Mouse (Mus musculus): Measurements from ENCODE around the gene Usp48. TPM values are rescaled to one million over a fixed set of nuclear protein-coding genes. Genes with fewer than 3 reads are reported as not detected.

Usp48 gene
- polyA plus RNA-seq, 1 experiment: 14.6 TPM

- Histone ChIP-seq H3K4me3 (ENCODE audit: insufficient read depth, poor library complexity, severe bottlenecking) (no peak overlapping the region), H3K27me3 (ENCODE audit: control insufficient read depth, insufficient read depth, insufficient read length) (no peaks in the 10 kb centered on the region), H3K79me3 (ENCODE audit: low read depth) (no peaks in the 10 kb centered on the region), H3K36me3 (ENCODE audit: control insufficient read depth, insufficient read depth) (peaks cover 75% of the 10 kb centered on the region), H3ac (ENCODE audit: control insufficient read depth, insufficient read length, low read depth) (no peak overlapping the region), H3K79me2 (ENCODE audit: control insufficient read depth, insufficient read depth) (no peaks in the 10 kb centered on the region)
- no peak for TF ChIP-seq MYOD1 (IDR thresholded peaks at IDR 0.05; ENCODE audit: control insufficient read depth, insufficient read length, low read depth)
- no peak for TF ChIP-seq MAX (IDR thresholded peaks at IDR 0.05)
- TF ChIP-seq CEBPB (IDR thresholded peaks at IDR 0.05; ENCODE audit: low read depth): no peak
- TF ChIP-seq CTCF (IDR thresholded peaks at IDR 0.05; ENCODE audit: control insufficient read depth, insufficient read depth, insufficient read length): no peak
- TF ChIP-seq USF1 (IDR thresholded peaks at IDR 0.05; ENCODE audit: low read depth): no peak
- TF ChIP-seq FOSL1 (IDR thresholded peaks at IDR 0.05; ENCODE audit: insufficient read depth, low read length, poor library complexity, severe bottlenecking): no peak
- TF ChIP-seq MYOG (IDR thresholded peaks at IDR 0.05; ENCODE audit: control insufficient read depth, extremely low read depth, insufficient read length): no peak
Observed at GRCm38 (mm10) chr4:137630153-137630552, 36.6 kb downstream of the Usp48 start.

- Histone ChIP-seq H3K79me3 (ENCODE audit: low read depth) (no peaks in the 10 kb centered on the region), H3K4me3 (ENCODE audit: insufficient read depth, poor library complexity, severe bottlenecking) (no peak overlapping the region), H3K79me2 (ENCODE audit: control insufficient read depth, insufficient read depth) (no peaks in the 10 kb centered on the region), H3K27me3 (ENCODE audit: control insufficient read depth, insufficient read depth, insufficient read length) (no peaks in the 10 kb centered on the region), H3ac (ENCODE audit: control insufficient read depth, insufficient read length, low read depth) (no peak overlapping the region), H3K36me3 (ENCODE audit: control insufficient read depth, insufficient read depth) (peaks cover 74% of the 10 kb centered on the region)
- TF ChIP-seq FOSL1 (IDR thresholded peaks at IDR 0.05; ENCODE audit: insufficient read depth, low read length, poor library complexity, severe bottlenecking) (no peak), MYOG (IDR thresholded peaks at IDR 0.05; ENCODE audit: control insufficient read depth, extremely low read depth, insufficient read length) (no peak), CTCF (IDR thresholded peaks at IDR 0.05; ENCODE audit: control insufficient read depth, insufficient read depth, insufficient read length) (no peak), MAX (IDR thresholded peaks at IDR 0.05) (no peak), MYOD1 (IDR thresholded peaks at IDR 0.05; ENCODE audit: control insufficient read depth, insufficient read length, low read depth) (no peak), CEBPB (IDR thresholded peaks at IDR 0.05; ENCODE audit: low read depth) (no peak), USF1 (IDR thresholded peaks at IDR 0.05; ENCODE audit: low read depth) (no peak)
Observed at GRCm38 (mm10) chr4:137631596-137631995, 38.0 kb downstream of the Usp48 start.

GRCm38 (mm10) chr4:137633394-137633793, 39.8 kb downstream of the Usp48 start:
- Histone ChIP-seq H3K4me3 (ENCODE audit: insufficient read depth, poor library complexity, severe bottlenecking) (no peak overlapping the region), H3K79me2 (ENCODE audit: control insufficient read depth, insufficient read depth) (no peaks in the 10 kb centered on the region), H3K79me3 (ENCODE audit: low read depth) (no peaks in the 10 kb centered on the region), H3ac (ENCODE audit: control insufficient read depth, insufficient read length, low read depth) (no peak overlapping the region), H3K27me3 (ENCODE audit: control insufficient read depth, insufficient read depth, insufficient read length) (no peaks in the 10 kb centered on the region), H3K36me3 (ENCODE audit: control insufficient read depth, insufficient read depth) (peaks cover 71% of the 10 kb centered on the region)
- TF ChIP-seq USF1 (IDR thresholded peaks at IDR 0.05; ENCODE audit: low read depth): no peak
- no peak for TF ChIP-seq MYOG (IDR thresholded peaks at IDR 0.05; ENCODE audit: control insufficient read depth, extremely low read depth, insufficient read length)
- TF ChIP-seq CEBPB (IDR thresholded peaks at IDR 0.05; ENCODE audit: low read depth): no peak
- TF ChIP-seq MYOD1 (IDR thresholded peaks at IDR 0.05; ENCODE audit: control insufficient read depth, insufficient read length, low read depth): no peak
- no peak for TF ChIP-seq FOSL1 (IDR thresholded peaks at IDR 0.05; ENCODE audit: insufficient read depth, low read length, poor library complexity, severe bottlenecking)
- TF ChIP-seq MAX (IDR thresholded peaks at IDR 0.05): no peak
- no peak for TF ChIP-seq CTCF (IDR thresholded peaks at IDR 0.05; ENCODE audit: control insufficient read depth, insufficient read depth, insufficient read length)

GRCm38 (mm10) chr4:137636597-137636996, 43.0 kb downstream of the Usp48 start:
- Histone ChIP-seq H3K4me3 (ENCODE audit: insufficient read depth, poor library complexity, severe bottlenecking) (no peak overlapping the region), H3K36me3 (ENCODE audit: control insufficient read depth, insufficient read depth) (peaks cover 64% of the 10 kb centered on the region), H3ac (ENCODE audit: control insufficient read depth, insufficient read length, low read depth) (no peak overlapping the region), H3K79me2 (ENCODE audit: control insufficient read depth, insufficient read depth) (no peaks in the 10 kb centered on the region), H3K27me3 (ENCODE audit: control insufficient read depth, insufficient read depth, insufficient read length) (no peaks in the 10 kb centered on the region), H3K79me3 (ENCODE audit: low read depth) (no peaks in the 10 kb centered on the region)
- TF ChIP-seq MAX (IDR thresholded peaks at IDR 0.05): no peak
- TF ChIP-seq CTCF (IDR thresholded peaks at IDR 0.05; ENCODE audit: control insufficient read depth, insufficient read depth, insufficient read length): no peak
- TF ChIP-seq MYOG (IDR thresholded peaks at IDR 0.05; ENCODE audit: control insufficient read depth, extremely low read depth, insufficient read length): no peak
- TF ChIP-seq MYOD1 (IDR thresholded peaks at IDR 0.05; ENCODE audit: control insufficient read depth, insufficient read length, low read depth): no peak
- TF ChIP-seq FOSL1 (IDR thresholded peaks at IDR 0.05; ENCODE audit: insufficient read depth, low read length, poor library complexity, severe bottlenecking): no peak
- no peak for TF ChIP-seq CEBPB (IDR thresholded peaks at IDR 0.05; ENCODE audit: low read depth)
- TF ChIP-seq USF1 (IDR thresholded peaks at IDR 0.05; ENCODE audit: low read depth): no peak

- H3K27me3 ChIP-seq (ENCODE audit: control insufficient read depth, insufficient read depth, insufficient read length): no peaks in the 10 kb centered on the region
- TF ChIP-seq MAX (IDR thresholded peaks at IDR 0.05) (peak; percentile 36), CEBPB (IDR thresholded peaks at IDR 0.05; ENCODE audit: low read depth) (peak; percentile 59), USF1 (IDR thresholded peaks at IDR 0.05; ENCODE audit: low read depth) (no peak), FOSL1 (IDR thresholded peaks at IDR 0.05; ENCODE audit: insufficient read depth, low read length, poor library complexity, severe bottlenecking) (peak; percentile 84), MYOD1 (IDR thresholded peaks at IDR 0.05; ENCODE audit: control insufficient read depth, insufficient read length, low read depth) (peak; percentile 19), MYOG (IDR thresholded peaks at IDR 0.05; ENCODE audit: control insufficient read depth, extremely low read depth, insufficient read length) (no peak), CTCF (IDR thresholded peaks at IDR 0.05; ENCODE audit: control insufficient read depth, insufficient read depth, insufficient read length) (no peak)
- no peak overlapping the region for H3K4me3 ChIP-seq (ENCODE audit: insufficient read depth, poor library complexity, severe bottlenecking)
- H3K36me3 ChIP-seq (ENCODE audit: control insufficient read depth, insufficient read depth): peaks cover 60% of the 10 kb centered on the region
- H3K79me3 ChIP-seq (ENCODE audit: low read depth): peaks cover 7% of the 10 kb centered on the region
- no peak overlapping the region for H3ac ChIP-seq (ENCODE audit: control insufficient read depth, insufficient read length, low read depth)
- peaks cover 13% of the 10 kb centered on the region for H3K79me2 ChIP-seq (ENCODE audit: control insufficient read depth, insufficient read depth)
Observed at GRCm38 (mm10) chr4:137641556-137641955, 48.0 kb downstream of the Usp48 start.

- Histone ChIP-seq H3K79me3 (ENCODE audit: low read depth) (peaks cover 7% of the 10 kb centered on the region), H3K27me3 (ENCODE audit: control insufficient read depth, insufficient read depth, insufficient read length) (no peaks in the 10 kb centered on the region), H3ac (ENCODE audit: control insufficient read depth, insufficient read length, low read depth) (no peak overlapping the region), H3K79me2 (ENCODE audit: control insufficient read depth, insufficient read depth) (peaks cover 13% of the 10 kb centered on the region), H3K36me3 (ENCODE audit: control insufficient read depth, insufficient read depth) (peaks cover 64% of the 10 kb centered on the region), H3K4me3 (ENCODE audit: insufficient read depth, poor library complexity, severe bottlenecking) (no peak overlapping the region)
- TF ChIP-seq USF1 (IDR thresholded peaks at IDR 0.05; ENCODE audit: low read depth): no peak
- no peak for TF ChIP-seq MAX (IDR thresholded peaks at IDR 0.05)
- no peak for TF ChIP-seq MYOD1 (IDR thresholded peaks at IDR 0.05; ENCODE audit: control insufficient read depth, insufficient read length, low read depth)
- TF ChIP-seq MYOG (IDR thresholded peaks at IDR 0.05; ENCODE audit: control insufficient read depth, extremely low read depth, insufficient read length): no peak
- no peak for TF ChIP-seq CEBPB (IDR thresholded peaks at IDR 0.05; ENCODE audit: low read depth)
- no peak for TF ChIP-seq FOSL1 (IDR thresholded peaks at IDR 0.05; ENCODE audit: insufficient read depth, low read length, poor library complexity, severe bottlenecking)
- TF ChIP-seq CTCF (IDR thresholded peaks at IDR 0.05; ENCODE audit: control insufficient read depth, insufficient read depth, insufficient read length): no peak
Observed at GRCm38 (mm10) chr4:137642101-137642500, 48.5 kb downstream of the Usp48 start.
